Mouse (Mus musculus) lung, embryonic 14.5 days (tissue): ENCODE results near the gene Zfp663. TPM values are rescaled to one million over a fixed set of nuclear protein-coding genes. Genes with fewer than 3 reads are reported as not detected.

ENCODE experiments used
- ATAC-seq: fragments of 200-750 bp; cut with Nextera tagmentation; 2 replicates; pipeline ENCODE4 v1.8.0; 2017; ENCODE audit warnings: mild to moderate bottlenecking, moderate TSS enrichment, moderate library complexity; ENCODE audit not compliant: insufficient read depth
- DNase-seq: peaks from one replicate; pipeline ENCODE4 v3.0.0-alpha.2; 2015
- H3K27ac ChIP-seq: fragments of 300-500 bp; sonication (generic); 2 replicates; pipeline ENCODE4 v1.5.1; 2014; ENCODE audit warnings: low read depth, mild to moderate bottlenecking, moderate library complexity
- H3K27me3 ChIP-seq: fragments of 300-500 bp; sonication (generic); 2 replicates; pipeline ENCODE4 v1.6.1; 2014; ENCODE audit warnings: low read length, control low read depth; ENCODE audit not compliant: insufficient read depth
- H3K36me3 ChIP-seq: fragments of 300-500 bp; sonication (generic); 2 replicates; pipeline ENCODE4 v1.6.1; 2014; ENCODE audit warnings: control low read depth; ENCODE audit not compliant: insufficient read depth
- H3K4me1 ChIP-seq: fragments of 300-500 bp; sonication (generic); 2 replicates; pipeline ENCODE4 v1.6.1; 2014; ENCODE audit warnings: antibody characterized with exemption, control low read depth; ENCODE audit not compliant: insufficient read depth
- H3K4me2 ChIP-seq: fragments of 300-500 bp; sonication (generic); 2 replicates; pipeline ENCODE4 v1.6.1; 2014; ENCODE audit warnings: mild to moderate bottlenecking
- H3K4me3 ChIP-seq: fragments of 300-500 bp; sonication (generic); 2 replicates; pipeline ENCODE4 v1.5.1; 2014; ENCODE audit warnings: low read depth, low read length
- H3K9ac ChIP-seq: fragments of 300-500 bp; sonication (generic); 2 replicates; pipeline ENCODE4 v1.6.1; 2014
- H3K9me3 ChIP-seq: fragments of 300-500 bp; sonication (generic); 2 replicates; pipeline ENCODE4 v1.6.1; 2016; ENCODE audit warnings: low read depth, low read length, control low read depth
- CTCF ChIP-seq: IDR thresholded peaks from 2 replicates; pipeline ENCODE4 v1.5.1; 2016; ENCODE audit warnings: antibody characterized with exemption, low read depth
- WGBS: fragments of 180-500 bp; shearing (Covaris S2); extraction: QIAGEN DNeasy Blood & Tissue Kit; methylation state at CpG from one replicate; pipeline ENCODE4 v1.1.7; 2014; 5-methylcytosine and 5-hydroxymethylcytosine counted together
- polyA plus RNA-seq: library from polyadenylated mRNA; unstranded; fragments of >200 nt; fragmentation: Nextera tagmentation; extraction: Ambion mirVana; gene quantifications from 2 replicates; pipeline ENCODE4 v1.2.1, GENCODE M21; 2014

Gene Zfp663
- polyA plus RNA-seq, 1 experiment from 2014 or later, result 1.1 TPM

- peaks cover 69% of the 10 kb centered on the region for H3K36me3 ChIP-seq
- ATAC-seq, result no peak
- H3K27ac ChIP-seq, result no peak overlapping the region
Observed at GRCm38 (mm10) chr2:165314197-165314596, 54.3 kb downstream of the Zfp663 start.

GRCm38 (mm10) chr2:165312381-165312780 is 56.1 kb downstream of the Zfp663 start:
- 72% methylated on average over 7 of the region's 7 CpGs for WGBS
- no peak overlapping the region for H3K4me3 ChIP-seq
- DNase-seq (no peak), ATAC-seq (no peak)
- H3K27ac ChIP-seq, result no peak overlapping the region
- H3K9ac ChIP-seq, result no peak overlapping the region
- TF ChIP-seq CTCF, result no peak
- no peaks in the 10 kb centered on the region for H3K27me3 ChIP-seq
- H3K4me2 ChIP-seq, result no peak overlapping the region
- peaks cover 7% of the 10 kb centered on the region; the same call in 1 of the 2 replicates for H3K4me1 ChIP-seq
- H3K36me3 ChIP-seq, result peaks cover 84% of the 10 kb centered on the region
- no peaks in the 10 kb centered on the region for H3K9me3 ChIP-seq

More at GRCm38 (mm10) chr2:165314197-165314596, 54.3 kb downstream of the Zfp663 start:
- TF ChIP-seq CTCF, result no peak
- H3K9ac ChIP-seq, result no peak overlapping the region
- H3K4me2 ChIP-seq, result no peak overlapping the region
- H3K4me1 ChIP-seq, result peaks cover 20% of the 10 kb centered on the region
- H3K9me3 ChIP-seq, result no peaks in the 10 kb centered on the region
- H3K27me3 ChIP-seq, result no peaks in the 10 kb centered on the region
- WGBS, result 83% methylated on average over 8 of the region's 8 CpGs
- no peak overlapping the region for H3K4me3 ChIP-seq
- no peak for DNase-seq

GRCm38 (mm10) chr2:165311577-165311976 is 57.0 kb downstream of the Zfp663 start:
- ATAC-seq (no peak), DNase-seq (no peak)
- Histone ChIP-seq H3K36me3 (peaks cover 90% of the 10 kb centered on the region), H3K9ac (no peak overlapping the region), H3K27ac (no peak overlapping the region), H3K4me1 (no peaks in the 10 kb centered on the region; the same call in 1 of the 2 replicates), H3K4me3 (no peak overlapping the region), H3K27me3 (no peaks in the 10 kb centered on the region), H3K9me3 (no peaks in the 10 kb centered on the region), H3K4me2 (no peak overlapping the region)
- WGBS, result 86% methylated on average over 12 of the region's 12 CpGs
- TF ChIP-seq CTCF, result no peak

GRCm38 (mm10) chr2:165310818-165311425 is 57.6 kb downstream of the Zfp663 start:
- no peak overlapping the region for H3K27ac ChIP-seq
- peaks cover 84% of the 10 kb centered on the region for H3K36me3 ChIP-seq
- 72% methylated on average over 13 of the region's 13 CpGs for WGBS
- H3K4me3 ChIP-seq, result no peak overlapping the region
- TF ChIP-seq CTCF, result no peak
- H3K9ac ChIP-seq, result no peak overlapping the region
- no peak overlapping the region for H3K4me2 ChIP-seq
- H3K27me3 ChIP-seq, result no peaks in the 10 kb centered on the region
- H3K4me1 ChIP-seq, result no peaks in the 10 kb centered on the region
- no peaks in the 10 kb centered on the region for H3K9me3 ChIP-seq
- ATAC-seq, result no peak
- no peak for DNase-seq

GRCm38 (mm10) chr2:165307801-165308200 is 60.7 kb downstream of the Zfp663 start:
- Histone ChIP-seq H3K9ac (no peak overlapping the region), H3K4me2 (no peak overlapping the region), H3K36me3 (peaks cover 77% of the 10 kb centered on the region), H3K27ac (no peak overlapping the region), H3K4me1 (no peaks in the 10 kb centered on the region), H3K27me3 (no peaks in the 10 kb centered on the region), H3K4me3 (no peak overlapping the region), H3K9me3 (no peaks in the 10 kb centered on the region)
- no peak for ATAC-seq
- no peak for TF ChIP-seq CTCF
- DNase-seq, result no peak
- WGBS, result 85% methylated on average over 6 of the region's 6 CpGs

GRCm38 (mm10) chr2:165305438-165305837 is 63.1 kb downstream of the Zfp663 start:
- peak; percentile 40 for DNase-seq
- Histone ChIP-seq H3K27me3 (no peaks in the 10 kb centered on the region), H3K9me3 (no peaks in the 10 kb centered on the region), H3K4me1 (no peaks in the 10 kb centered on the region), H3K9ac (no peak overlapping the region), H3K27ac (no peak overlapping the region), H3K4me3 (no peak overlapping the region), H3K36me3 (peaks cover 69% of the 10 kb centered on the region), H3K4me2 (no peak overlapping the region)
- 69% methylated on average over 8 of the region's 8 CpGs for WGBS
- no peak for ATAC-seq
- TF ChIP-seq CTCF, result no peak

- no peak for ATAC-seq
Observed at GRCm38 (mm10) chr2:165304819-165305218, 63.7 kb downstream of the Zfp663 start.

More at GRCm38 (mm10) chr2:165304819-165305218, 63.7 kb downstream of the Zfp663 start:
- no peak overlapping the region for H3K27ac ChIP-seq
- H3K27me3 ChIP-seq, result no peaks in the 10 kb centered on the region
- no peak for DNase-seq
- WGBS, result 71% methylated on average over 19 of the region's 19 CpGs
- H3K36me3 ChIP-seq, result peaks cover 64% of the 10 kb centered on the region
- TF ChIP-seq CTCF, result no peak
- H3K4me2 ChIP-seq, result no peak overlapping the region
- no peaks in the 10 kb centered on the region for H3K4me1 ChIP-seq
- no peak overlapping the region for H3K9ac ChIP-seq
- no peaks in the 10 kb centered on the region for H3K9me3 ChIP-seq
- no peak overlapping the region for H3K4me3 ChIP-seq
